Mouse (Mus musculus) thymus, postnatal 36 days (tissue): ENCODE results near the gene Gm17268.

Source experiments
- DNase-seq, 2 experiments: peaks; one replicate each; pipeline ENCODE4 v3.0.0; 2022; ENCODE audit warnings: mixed read lengths in 2 of 2

Gm17268 gene

GRCm38 (mm10) chr11:82030171-82030570 is 8.2 kb downstream of the Gm17268 start:
- no peak for DNase-seq

GRCm38 (mm10) chr11:82023769-82024168 is 14.6 kb downstream of the Gm17268 start:
- no peak for DNase-seq

GRCm38 (mm10) chr11:82022504-82023056 is 15.8 kb downstream of the Gm17268 start:
- no peak for DNase-seq

- DNase-seq = no peak
These were observed 17.0 kb downstream of the Gm17268 start for GRCm38 (mm10) chr11:82021406-82021805.

GRCm38 (mm10) chr11:82019793-82020192 is 18.6 kb downstream of the Gm17268 start:
- no peak for DNase-seq

GRCm38 (mm10) chr11:82019389-82019788 is 19.0 kb downstream of the Gm17268 start:
- no peak for DNase-seq

GRCm38 (mm10) chr11:82016181-82016780 is 22.1 kb downstream of the Gm17268 start:
- DNase-seq = no peak

- no peak for DNase-seq
These were observed 23.3 kb downstream of the Gm17268 start for GRCm38 (mm10) chr11:82015066-82015465.

- no peak for DNase-seq
These were observed 24.6 kb downstream of the Gm17268 start for GRCm38 (mm10) chr11:82013756-82014155.

GRCm38 (mm10) chr11:82011411-82012193 is 26.8 kb downstream of the Gm17268 start:
- no peak for DNase-seq

- DNase-seq = no peak
These were observed 28.2 kb downstream of the Gm17268 start for GRCm38 (mm10) chr11:82010115-82010514.

- DNase-seq = no peak
These were observed 31.5 kb downstream of the Gm17268 start for GRCm38 (mm10) chr11:82006796-82007423.

GRCm38 (mm10) chr11:82004810-82005209 is 33.6 kb downstream of the Gm17268 start:
- DNase-seq = no peak

- no peak for DNase-seq
These were observed 37.8 kb downstream of the Gm17268 start for GRCm38 (mm10) chr11:82000581-82000980.

- no peak for DNase-seq
These were observed 38.9 kb downstream of the Gm17268 start for GRCm38 (mm10) chr11:81999469-81999868.

- DNase-seq = no peak
These were observed 39.7 kb downstream of the Gm17268 start for GRCm38 (mm10) chr11:81998646-81999045.

GRCm38 (mm10) chr11:81997085-81997484 is 41.3 kb downstream of the Gm17268 start:
- DNase-seq = no peak

GRCm38 (mm10) chr11:81996172-81996841 is 42.1 kb downstream of the Gm17268 start:
- DNase-seq = peak; percentile 32 to 52

- peak; percentile 18 to 40 for DNase-seq
These were observed 55.2 kb downstream of the Gm17268 start for GRCm38 (mm10) chr11:81983146-81983545.

- DNase-seq = no peak
These were observed 56.2 kb downstream of the Gm17268 start for GRCm38 (mm10) chr11:81982191-81982590.
